Mouse (Mus musculus): ENCODE results near the gene Rflna.
A peak's percentile ranks its signal among the peaks of the same experiment; 100 is the strongest.

Gene Rflna

DNA sequence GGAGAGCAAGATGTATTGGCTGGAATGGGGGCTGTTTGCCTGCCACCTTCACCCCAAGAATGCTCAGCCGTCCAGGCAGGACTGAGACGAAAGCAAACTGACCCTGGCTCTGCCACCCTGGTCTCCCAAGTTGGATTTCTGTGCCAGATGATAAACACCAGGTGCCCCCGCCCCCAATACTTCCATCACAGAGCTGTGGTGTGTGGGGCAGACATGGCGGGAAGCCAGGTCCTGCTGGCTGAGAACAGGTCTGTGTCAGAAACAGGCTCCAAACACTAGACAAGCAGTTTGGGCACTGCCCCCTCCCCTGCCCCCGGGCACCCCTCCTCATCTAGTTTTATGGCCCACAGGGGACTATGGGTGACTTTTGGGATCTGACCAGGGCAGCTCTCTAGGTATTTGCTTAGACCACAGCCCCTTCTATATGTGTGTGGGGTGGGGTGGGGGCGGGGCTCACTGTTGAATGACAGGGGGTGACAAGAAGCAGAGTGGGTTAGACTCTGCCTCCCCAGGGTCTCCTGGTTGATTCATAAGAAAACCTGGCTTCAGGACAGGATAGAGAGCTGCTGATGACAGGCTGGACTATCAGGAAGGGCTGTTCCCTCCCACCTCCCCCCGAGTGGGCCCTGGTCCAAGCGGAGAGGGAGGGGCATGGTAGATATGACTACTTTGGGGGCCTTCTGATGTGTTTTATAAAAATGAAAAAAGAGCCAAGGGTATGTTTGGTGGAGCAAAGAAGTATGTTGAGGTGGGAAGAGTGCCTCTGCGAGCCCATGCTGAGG, 3.0 kb downstream of the Rflna start:
- DNase-seq (ENCODE audit: low spot score), result no peak

DNA sequence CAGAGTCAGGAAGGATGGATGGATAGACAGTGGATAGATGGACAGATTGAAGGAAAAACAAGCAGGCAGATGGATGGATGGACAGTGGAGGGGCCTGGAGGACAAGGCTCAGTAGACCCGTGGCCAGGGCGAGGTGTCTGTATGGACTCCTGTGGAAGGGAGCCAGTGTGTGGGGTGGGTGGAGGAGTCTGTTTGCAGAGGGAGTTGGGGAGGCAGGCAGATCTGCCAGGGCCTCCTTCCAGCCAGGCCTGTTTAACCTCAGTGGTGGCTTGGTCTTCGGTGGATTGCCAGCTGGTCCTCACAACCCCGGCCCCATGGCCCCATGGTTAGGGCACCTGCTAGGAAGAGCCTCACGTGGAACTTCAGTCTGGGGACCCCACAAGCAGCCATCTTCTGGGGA, 3.9 kb downstream of the Rflna start:
- DNase-seq (ENCODE audit: low spot score), result no peak

- no peak for DNase-seq (ENCODE audit: low spot score)
Observed at GRCm38 (mm10) chr5:125011166-125011565, 8.1 kb downstream of the Rflna start.

DNA sequence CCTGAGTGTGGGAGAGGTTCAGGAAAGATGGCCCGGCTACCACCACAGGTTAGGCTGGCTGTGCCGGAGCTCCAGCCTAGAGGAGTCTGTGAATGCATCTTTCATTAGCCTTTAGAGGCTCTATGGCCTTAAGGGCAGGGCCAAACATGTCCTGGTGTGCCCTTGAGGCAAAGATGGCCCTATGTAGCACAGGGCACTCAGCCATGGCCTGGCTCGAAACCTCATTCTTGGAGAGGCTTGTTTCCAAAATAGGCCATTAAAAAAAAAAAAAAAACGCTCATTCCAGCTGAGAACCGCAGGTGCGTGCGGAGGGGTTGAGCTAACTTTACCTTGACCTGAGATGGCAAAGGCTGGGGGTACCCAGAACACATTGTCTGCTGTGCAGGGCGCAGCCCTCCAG, 8.6 kb downstream of the Rflna start:
- DNase-seq (ENCODE audit: low spot score), result no peak

DNA sequence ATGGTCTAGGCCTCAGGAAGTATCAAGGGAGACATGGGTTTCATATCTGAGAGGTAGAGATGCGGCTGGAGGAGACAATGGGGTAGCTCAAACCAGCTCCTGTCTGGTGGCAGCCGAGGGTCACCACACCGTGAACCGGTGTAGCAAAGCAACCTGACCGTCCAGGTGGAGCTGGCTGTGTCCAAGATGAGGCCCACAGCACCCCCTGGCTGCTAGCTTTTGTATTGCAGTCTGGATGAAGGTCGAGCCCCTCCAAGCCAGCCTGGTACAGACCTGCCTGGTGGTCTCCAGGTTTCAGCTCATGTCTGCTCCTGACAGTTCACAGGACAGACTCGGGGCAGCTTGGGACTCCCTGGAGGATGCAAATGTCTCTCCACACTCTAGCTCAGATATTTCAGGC, 11.5 kb downstream of the Rflna start:
- peak; percentile 38 for DNase-seq (ENCODE audit: low spot score)

DNA sequence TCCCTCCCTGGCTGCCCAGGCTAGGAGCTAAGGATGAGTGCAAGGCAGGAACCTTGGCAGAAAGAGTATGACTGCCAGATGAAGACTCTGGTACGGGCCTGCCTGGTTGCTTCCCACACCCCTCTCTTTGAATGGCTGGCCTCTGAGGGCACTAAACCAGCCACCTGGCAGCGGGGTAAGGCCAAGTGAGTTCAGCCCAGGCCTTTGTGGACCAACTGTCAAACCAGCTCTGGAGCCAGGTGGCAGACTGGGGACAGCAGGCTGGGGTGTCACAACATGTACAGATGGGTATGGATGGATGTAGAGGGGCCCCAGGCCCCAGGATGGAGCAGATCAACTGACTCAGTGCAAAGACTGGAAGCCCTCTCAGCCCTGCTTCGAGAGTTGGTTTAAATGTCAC, 12.0 kb downstream of the Rflna start:
- no peak for DNase-seq (ENCODE audit: low spot score)

DNA sequence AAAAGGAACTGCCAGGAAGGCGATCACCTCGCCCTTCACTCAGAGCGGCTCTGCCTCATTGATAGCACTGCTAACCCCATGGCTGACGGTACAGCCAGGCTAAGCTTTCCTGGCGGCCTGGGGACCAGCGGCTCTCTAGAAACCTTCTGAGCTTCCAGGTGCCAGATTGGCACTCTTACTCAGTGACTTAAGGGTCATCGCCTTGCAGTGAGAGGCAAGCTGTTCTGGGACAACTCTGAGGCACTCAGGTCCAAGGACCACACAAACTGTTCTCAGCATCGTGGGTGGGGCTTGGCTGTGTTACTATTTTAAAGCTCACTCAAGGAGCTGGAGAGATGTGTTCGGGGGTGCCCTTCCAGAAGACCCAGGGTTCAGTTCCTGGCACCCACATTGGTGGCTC, 12.6 kb downstream of the Rflna start:
- no peak for DNase-seq (ENCODE audit: low spot score)

DNA sequence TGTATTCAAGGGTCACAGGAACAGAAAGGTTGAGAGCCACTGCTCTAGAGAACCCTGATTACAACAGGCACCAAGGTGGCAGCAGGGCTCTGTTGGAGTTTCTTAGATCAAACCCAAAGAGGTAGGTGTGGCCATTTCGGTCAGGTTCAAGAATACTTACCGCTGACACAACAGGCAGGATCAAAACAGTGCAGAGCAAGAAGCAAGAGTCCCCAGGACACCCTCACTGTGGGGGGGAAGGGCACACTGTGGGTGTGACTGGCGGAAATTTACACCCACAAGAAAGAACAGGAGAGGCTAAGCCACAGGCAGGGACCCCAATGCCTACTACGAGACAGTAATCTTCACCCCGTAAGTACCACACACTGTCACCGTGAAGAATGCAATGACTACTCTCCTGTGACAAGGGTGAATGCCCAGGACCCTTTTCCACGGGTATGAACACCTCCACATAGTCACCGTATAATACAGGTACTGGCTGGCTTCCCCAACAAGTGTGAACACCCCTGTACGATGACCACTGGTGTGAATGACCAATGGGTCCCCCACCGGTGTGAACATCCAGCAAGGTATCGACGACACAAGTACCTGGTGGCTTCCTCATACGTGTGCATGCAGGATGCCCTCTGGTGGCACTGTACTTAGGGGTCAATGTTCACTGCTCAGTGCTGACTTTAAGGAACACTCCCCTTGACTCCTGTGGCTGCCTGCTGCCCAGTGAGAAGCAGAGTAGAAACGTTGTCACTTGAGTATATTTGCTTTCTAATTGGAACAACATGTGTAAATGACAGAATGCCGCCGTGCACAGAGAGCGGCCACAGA, 13.6 kb downstream of the Rflna start:
- no peak for DNase-seq (ENCODE audit: low spot score)

- DNase-seq (ENCODE audit: low spot score), result no peak
Observed at GRCm38 (mm10) chr5:125017332-125017731, 14.3 kb downstream of the Rflna start.

DNA sequence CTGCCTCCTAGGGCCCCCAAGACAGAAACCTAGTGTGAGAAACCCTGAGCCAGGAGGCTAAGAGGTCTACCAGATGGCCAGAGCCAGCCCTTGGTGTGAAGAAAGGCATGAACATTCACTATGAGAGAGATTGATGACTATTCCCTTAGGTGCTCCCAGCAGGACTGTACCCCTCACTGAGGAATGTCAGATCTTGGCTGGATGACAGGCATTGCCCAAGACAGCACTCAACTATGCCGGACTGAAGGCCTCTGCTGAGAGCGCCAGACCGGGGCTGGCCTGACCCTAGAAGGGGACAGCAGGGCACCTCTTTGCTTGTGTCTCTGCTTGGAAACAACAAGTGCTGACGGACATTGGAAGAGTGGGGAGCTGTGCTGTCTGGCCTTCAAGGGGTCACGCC, 16.1 kb downstream of the Rflna start:
- DNase-seq (ENCODE audit: low spot score), result no peak

DNA sequence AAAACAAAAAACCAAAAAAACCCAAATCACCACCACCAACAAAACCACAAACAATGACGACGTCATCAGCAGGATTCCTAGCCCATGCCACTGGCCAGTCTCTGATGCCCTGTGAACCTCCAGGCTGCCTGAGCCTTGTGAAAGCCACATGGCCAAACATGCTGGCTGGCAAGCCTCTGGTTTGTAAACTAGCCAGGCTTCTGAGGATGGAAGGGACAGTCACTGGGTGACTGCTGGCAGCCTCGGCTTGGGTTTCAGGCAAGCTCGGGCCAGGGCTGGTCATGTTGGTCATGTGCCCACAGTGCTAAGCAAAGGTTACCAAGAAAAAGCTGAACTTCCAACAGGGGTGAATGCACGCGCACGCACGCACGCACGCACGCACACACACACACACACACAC, 18.3 kb downstream of the Rflna start:
- DNase-seq (ENCODE audit: low spot score), result no peak

GRCm38 (mm10) chr5:125024002-125024401, 21.0 kb downstream of the Rflna start:
- DNase-seq (ENCODE audit: low spot score), result no peak

GRCm38 (mm10) chr5:125028371-125028770, 25.4 kb downstream of the Rflna start:
- DNase-seq (ENCODE audit: low spot score), result no peak

GRCm38 (mm10) chr5:125028911-125029310, 25.9 kb downstream of the Rflna start:
- DNase-seq (ENCODE audit: low spot score), result no peak

- no peak for DNase-seq (ENCODE audit: low spot score)
Observed at GRCm38 (mm10) chr5:125036483-125036882, 33.5 kb downstream of the Rflna start.

DNA sequence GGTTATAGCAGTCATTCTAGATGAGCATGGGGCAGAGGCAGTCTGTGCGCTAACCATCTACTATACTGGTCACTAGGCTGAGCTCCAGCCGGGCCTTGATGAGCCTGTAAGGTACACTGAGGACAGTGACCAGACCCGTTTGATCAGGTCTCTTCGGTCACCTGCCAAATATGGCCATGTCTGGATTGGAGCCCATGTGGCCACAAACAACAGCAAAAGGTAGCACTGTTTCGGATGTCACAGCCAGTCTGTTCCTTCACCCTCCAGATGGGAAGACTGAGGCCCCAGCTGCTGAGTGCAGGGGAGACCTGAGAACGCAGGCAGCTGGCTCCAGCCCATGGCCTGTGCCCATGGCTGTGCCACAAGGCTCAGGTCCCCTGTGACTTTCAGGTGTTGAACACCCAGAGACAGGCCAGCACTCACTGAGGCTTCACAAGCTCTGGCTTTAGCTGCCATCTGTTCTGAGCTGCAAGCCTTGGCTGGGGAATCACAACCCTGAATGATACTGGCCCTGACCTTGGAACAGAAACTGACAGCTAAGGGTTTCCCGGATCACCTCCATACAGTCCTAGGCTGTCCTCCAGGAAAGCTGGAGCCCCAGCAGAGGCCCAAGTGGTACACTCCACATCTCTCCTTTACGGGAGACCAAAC, 36.5 kb downstream of the Rflna start:
- no peak for DNase-seq (ENCODE audit: low spot score)

- DNase-seq (ENCODE audit: low spot score), result peak; percentile 92
Observed at GRCm38 (mm10) chr5:125040128-125040584, 37.1 kb downstream of the Rflna start.

DNA sequence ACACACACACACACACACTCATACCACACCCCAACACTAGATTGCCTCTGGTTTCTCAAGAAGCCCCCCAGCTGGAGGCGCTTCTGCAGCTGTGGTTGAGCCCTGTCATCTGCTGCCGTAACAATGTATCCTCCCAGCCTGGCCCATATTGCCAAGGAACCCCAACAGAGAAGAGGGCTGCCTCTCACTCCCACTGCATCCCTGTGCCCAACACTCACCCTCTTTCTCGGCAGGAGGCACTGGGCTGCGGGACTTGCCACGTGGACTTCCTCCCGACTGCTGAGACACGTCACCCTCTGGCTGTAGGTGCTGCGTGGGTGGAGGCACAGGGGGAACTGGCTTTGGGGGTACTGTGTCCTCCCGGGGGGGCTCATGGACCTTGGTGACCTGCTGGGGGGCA, 38.6 kb downstream of the Rflna start:
- DNase-seq (ENCODE audit: low spot score), result peak; percentile 81

DNA sequence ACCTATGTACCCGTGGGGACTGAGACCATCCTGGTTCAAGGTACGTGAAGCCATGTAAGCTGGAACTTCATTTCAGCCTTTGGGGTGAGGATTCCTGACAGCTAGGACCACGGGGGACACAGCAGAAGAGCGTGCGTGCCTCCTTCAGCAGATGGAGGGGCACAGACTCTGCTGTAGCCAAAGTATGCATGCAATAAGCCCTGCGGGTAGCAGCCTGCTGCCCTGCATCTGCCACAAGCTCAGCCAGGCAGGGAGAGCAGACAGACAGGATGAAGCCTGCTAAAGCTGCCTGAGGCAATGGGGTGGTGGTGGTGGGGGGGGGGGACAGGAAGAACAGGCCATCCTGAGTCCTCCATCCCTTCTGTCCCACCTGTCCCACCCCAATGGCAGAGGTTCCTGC, 40.4 kb downstream of the Rflna start:
- DNase-seq (ENCODE audit: low spot score), result no peak

- DNase-seq (ENCODE audit: low spot score), result no peak
Observed at GRCm38 (mm10) chr5:125045202-125045601, 42.2 kb downstream of the Rflna start.

GRCm38 (mm10) chr5:125046436-125046835, 43.4 kb downstream of the Rflna start:
- DNase-seq (ENCODE audit: low spot score), result no peak

DNA sequence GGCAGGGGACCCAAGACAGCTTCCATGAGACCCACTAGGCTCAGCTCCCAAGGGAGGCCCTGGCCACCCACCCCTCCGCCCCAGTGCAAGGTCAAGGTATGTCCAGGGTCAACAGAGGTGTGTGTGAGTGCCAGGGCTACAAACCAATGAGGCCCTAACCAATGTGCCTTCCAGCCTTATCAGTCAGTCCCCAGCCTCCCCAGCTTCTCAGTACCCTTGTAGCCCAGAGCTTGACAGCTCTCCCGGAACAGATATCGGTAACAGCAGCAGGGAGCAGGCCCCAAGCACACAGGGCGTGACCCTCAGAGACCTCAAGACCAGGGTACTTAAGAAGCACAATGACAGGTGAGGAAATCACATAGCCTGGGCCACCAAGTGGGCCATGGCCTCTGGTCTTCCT, 46.5 kb downstream of the Rflna start:
- no peak for DNase-seq (ENCODE audit: low spot score)

- no peak for DNase-seq (ENCODE audit: low spot score)
Observed at GRCm38 (mm10) chr5:125052237-125052602, 49.2 kb downstream of the Rflna start.

Data from testis, postnatal 14 days (tissue).